Mouse (Mus musculus) liver, adult 2 months (tissue): ENCODE measurements around the gene Atp6v1a.

Experiments
- CTCF ChIP-seq: fragments of 200-500 bp; IDR thresholded peaks from 2 replicates; pipeline ENCODE4 v1.5.1; 2011; ENCODE audit warnings: low read depth, low read length, control low read depth
- POLR2A ChIP-seq: fragments of 200-500 bp; IDR thresholded peaks from 2 replicates; pipeline ENCODE4 v1.6.1; 2011; ENCODE audit warnings: low read length, control low read depth; ENCODE audit not compliant: insufficient read depth; ENCODE audit errors: extremely low read depth

DNA sequence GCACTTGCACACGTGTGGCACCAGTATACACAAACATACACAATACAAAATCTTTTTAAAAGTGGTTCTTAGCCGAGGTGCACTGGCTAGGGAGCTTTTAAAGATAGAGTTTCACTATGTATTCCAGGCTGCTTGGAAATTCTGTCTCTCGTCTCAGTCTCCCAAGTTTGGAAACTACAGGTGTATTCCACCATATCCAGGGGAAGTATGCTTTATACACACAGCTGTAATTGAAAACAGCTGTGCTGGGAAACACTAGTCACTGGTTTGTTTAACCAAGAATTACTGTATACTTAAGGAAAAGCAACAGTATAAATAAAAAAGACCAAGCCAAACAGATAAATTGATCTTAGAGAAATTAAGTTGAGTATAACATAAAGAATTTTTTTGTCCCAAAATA is 45.3 kb upstream of the Atp6v1a start:
- TF ChIP-seq POLR2A (no peak), CTCF (no peak)
